Mouse (Mus musculus) forebrain, embryonic 13.5 days (tissue): ENCODE measurements around the gene Tsacc. TPM values are rescaled to one million over a fixed set of nuclear protein-coding genes. Genes with fewer than 3 reads are reported as not detected.

Source experiments
- ATAC-seq: fragments of 200-750 bp; cut with Nextera tagmentation; 2 replicates; pipeline ENCODE4 v1.8.0; 2017
- H3K27ac ChIP-seq: fragments of 300-500 bp; sonication (generic); 2 replicates; pipeline ENCODE4 v1.5.1; 2015; ENCODE audit warnings: inconsistent platforms, mild to moderate bottlenecking, moderate library complexity
- H3K27me3 ChIP-seq: fragments of 300-500 bp; sonication (generic); 2 replicates; pipeline ENCODE4 v1.6.1; 2015; ENCODE audit warnings: mild to moderate bottlenecking, inconsistent platforms
- H3K36me3 ChIP-seq: fragments of 300-500 bp; sonication (generic); 2 replicates; pipeline ENCODE4 v1.6.1; 2015; ENCODE audit warnings: mild to moderate bottlenecking, inconsistent platforms; ENCODE audit not compliant: poor library complexity, severe bottlenecking
- H3K4me1 ChIP-seq: fragments of 300-500 bp; sonication (generic); 2 replicates; pipeline ENCODE4 v1.6.1; 2015; ENCODE audit warnings: inconsistent platforms
- H3K4me2 ChIP-seq: fragments of 300-500 bp; sonication (generic); 2 replicates; pipeline ENCODE4 v1.6.1; 2015; ENCODE audit warnings: inconsistent platforms, mild to moderate bottlenecking, moderate library complexity
- H3K4me3 ChIP-seq: fragments of 300-500 bp; sonication (generic); 2 replicates; pipeline ENCODE4 v1.5.1; 2015; ENCODE audit warnings: mild to moderate bottlenecking, inconsistent platforms
- H3K9ac ChIP-seq: fragments of 300-500 bp; sonication (generic); 2 replicates; pipeline ENCODE4 v1.6.1; 2015; ENCODE audit warnings: mild to moderate bottlenecking, inconsistent platforms
- H3K9me3 ChIP-seq: fragments of 300-500 bp; sonication (generic); replicated peaks from 2 replicates; pipeline ENCODE4 v1.6.1; 2016; ENCODE audit warnings: inconsistent platforms
- WGBS: fragments of 180-500 bp; shearing (Covaris S2); methylation state at CpG from one replicate; pipeline ENCODE4 v1.1.7; 2015; 5-methylcytosine and 5-hydroxymethylcytosine counted together
- polyA plus RNA-seq: library from polyadenylated mRNA; unstranded; fragments of >200 nt; fragmentation: Nextera tagmentation; extraction: Ambion mirVana; gene quantifications from 2 replicates; pipeline ENCODE4 v1.2.1, GENCODE M21; 2015

The Tsacc gene
- polyA plus RNA-seq, 1 experiment from 2014 or later = 12.3 TPM

GRCm38 (mm10) chr3:88248406-88248805 lies 48.4 kb downstream of the Tsacc start:
- WGBS = 65% methylated on average over 11 of the region's 11 CpGs
- peaks cover 14% of the 10 kb centered on the region for H3K27me3 ChIP-seq
- ATAC-seq = no peak

GRCm38 (mm10) chr3:88247666-88248065 lies 49.1 kb downstream of the Tsacc start:
- Histone ChIP-seq H3K4me2 (no peak overlapping the region), H3K27me3 (peaks cover 7% of the 10 kb centered on the region; the same call in 1 of the 2 replicates), H3K27ac (no peak overlapping the region), H3K36me3 (no peaks in the 10 kb centered on the region), H3K4me1 (peaks cover 15% of the 10 kb centered on the region), H3K9me3 (no peaks in the 10 kb centered on the region), H3K4me3 (no peak overlapping the region), H3K9ac (no peak overlapping the region)
- no peak for ATAC-seq
- WGBS = 77% methylated on average over 9 of the region's 9 CpGs

More at GRCm38 (mm10) chr3:88248406-88248805, 48.4 kb downstream of the Tsacc start:
- Histone ChIP-seq H3K9me3 (no peaks in the 10 kb centered on the region), H3K4me1 (peaks cover 7% of the 10 kb centered on the region), H3K9ac (no peak overlapping the region), H3K4me3 (no peak overlapping the region), H3K27ac (no peak overlapping the region), H3K4me2 (no peak overlapping the region), H3K36me3 (no peaks in the 10 kb centered on the region)

DNA sequence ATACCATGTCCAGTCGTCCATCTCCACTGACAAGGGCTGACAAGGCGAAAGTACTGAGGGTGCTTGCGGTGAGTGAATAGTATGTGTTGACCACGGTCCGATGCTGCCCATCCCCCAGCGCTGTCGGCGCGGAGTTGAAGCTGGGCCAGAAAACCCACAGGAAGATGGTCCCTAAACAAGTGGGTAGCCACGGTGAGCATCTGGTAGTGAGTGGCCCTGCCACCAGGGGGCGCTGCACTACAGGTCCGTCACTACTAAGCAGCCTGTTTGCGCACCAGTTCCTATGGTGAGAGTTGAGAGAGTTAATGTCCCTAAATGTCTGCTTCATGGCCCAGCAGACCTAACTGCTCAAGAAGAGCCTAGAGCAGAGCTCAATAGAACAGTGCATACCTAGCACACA lies 51.0 kb downstream of the Tsacc start:
- H3K27me3 ChIP-seq = peaks cover 7% of the 10 kb centered on the region; the same call in 1 of the 2 replicates
- no peak overlapping the region for H3K9ac ChIP-seq
- WGBS = 15% methylated on average over 13 of the region's 13 CpGs

GRCm38 (mm10) chr3:88244071-88244470 lies 52.7 kb downstream of the Tsacc start:
- H3K4me2 ChIP-seq = no peak overlapping the region
- no peak overlapping the region for H3K4me3 ChIP-seq
- peaks cover 50% of the 10 kb centered on the region for H3K4me1 ChIP-seq
- no peaks in the 10 kb centered on the region for H3K36me3 ChIP-seq
- no peak overlapping the region for H3K9ac ChIP-seq
- no peaks in the 10 kb centered on the region for H3K9me3 ChIP-seq
- ATAC-seq = no peak
- peaks cover 10% of the 10 kb centered on the region; the same call in 1 of the 2 replicates for H3K27me3 ChIP-seq
- no peak overlapping the region for H3K27ac ChIP-seq
- 5% methylated on average over 2 of the region's 2 CpGs for WGBS

More for the DNA sequence above, 51.0 kb downstream of the Tsacc start:
- H3K4me3 ChIP-seq = no peak overlapping the region
- no peak overlapping the region for H3K4me2 ChIP-seq
- no peak for ATAC-seq
- no peaks in the 10 kb centered on the region for H3K9me3 ChIP-seq
- H3K4me1 ChIP-seq = peaks cover 33% of the 10 kb centered on the region
- H3K27ac ChIP-seq = no peak overlapping the region
- H3K36me3 ChIP-seq = no peaks in the 10 kb centered on the region

DNA sequence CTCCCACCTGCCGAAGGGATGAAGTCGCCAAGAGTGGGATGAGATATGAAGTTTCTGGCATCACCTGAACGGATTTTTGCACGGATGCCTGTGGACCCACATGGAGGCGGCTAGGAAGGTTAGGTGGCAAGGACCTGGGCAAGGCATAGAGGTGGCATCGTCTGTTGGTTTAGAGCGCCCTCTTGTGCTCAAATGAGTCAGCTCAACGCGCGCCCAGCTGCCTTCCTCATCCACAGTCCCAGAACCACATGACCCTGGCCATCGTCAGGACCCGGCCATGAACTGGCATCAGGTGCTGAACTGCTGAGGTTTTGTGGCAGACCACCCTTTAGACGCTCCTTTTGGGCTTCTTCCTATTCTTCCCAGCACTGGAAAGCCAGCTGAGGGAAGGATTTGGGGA lies 54.3 kb downstream of the Tsacc start:
- H3K4me3 ChIP-seq = no peak overlapping the region
- H3K36me3 ChIP-seq = no peaks in the 10 kb centered on the region
- WGBS = under 1% methylated on average over 13 of the region's 13 CpGs
- peak overlapping the region; percentile 66 for H3K9ac ChIP-seq
- H3K4me1 ChIP-seq = peaks cover 65% of the 10 kb centered on the region
- peak; percentile 67 for ATAC-seq
- H3K9me3 ChIP-seq = no peaks in the 10 kb centered on the region
- H3K27ac ChIP-seq = peak overlapping the region; percentile 100
- H3K4me2 ChIP-seq = peak overlapping the region; percentile 57
- peaks cover 15% of the 10 kb centered on the region; the same call in 1 of the 2 replicates for H3K27me3 ChIP-seq

DNA sequence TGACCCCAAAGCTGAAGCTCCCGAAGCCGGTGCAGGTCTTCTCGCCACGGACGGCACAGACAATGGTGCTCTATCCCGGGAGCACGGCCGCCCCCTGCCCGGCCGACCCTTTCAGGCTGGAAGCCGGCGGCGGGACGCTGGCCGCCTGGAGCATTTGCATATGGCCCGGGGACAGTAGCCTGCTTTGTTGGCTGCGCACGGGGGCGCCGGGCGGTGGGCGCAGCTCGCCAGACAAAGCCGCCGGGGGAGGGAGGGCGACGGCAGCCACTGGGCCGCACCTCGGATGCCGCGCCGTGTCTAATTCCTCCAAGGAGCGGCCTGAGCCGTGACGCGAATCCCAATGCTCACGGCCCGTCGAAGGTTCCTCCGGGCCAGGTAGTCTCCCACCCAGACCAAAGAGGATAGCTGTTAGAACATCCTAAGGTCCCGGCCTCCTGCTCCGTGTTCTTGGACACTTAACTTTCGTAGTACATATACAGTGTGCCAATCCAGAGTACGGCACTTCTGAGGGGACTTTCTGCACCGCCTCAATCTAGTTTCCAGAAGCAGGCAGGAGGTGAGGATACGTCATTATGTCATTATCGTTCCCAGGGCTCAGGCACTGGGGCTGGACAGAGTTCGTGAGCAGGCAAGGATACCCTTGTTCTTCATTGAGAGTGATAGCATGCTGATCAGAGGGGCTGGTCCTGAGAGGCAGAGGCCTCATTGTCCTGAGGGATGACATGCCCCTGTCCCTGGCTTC lies 55.6 kb downstream of the Tsacc start:
- H3K4me1 ChIP-seq = peaks cover 78% of the 10 kb centered on the region
- peak overlapping the region; percentile 26 for H3K4me3 ChIP-seq
- H3K9ac ChIP-seq = peak overlapping the region; percentile 66
- H3K27me3 ChIP-seq = peaks cover 15% of the 10 kb centered on the region; the same call in 1 of the 2 replicates
- H3K4me2 ChIP-seq = peak overlapping the region; percentile 57
- H3K27ac ChIP-seq = peak overlapping the region; percentile 100
- no peaks in the 10 kb centered on the region for H3K9me3 ChIP-seq
- peak; percentile 24 for ATAC-seq
- WGBS = under 1% methylated on average over 40 of the region's 48 CpGs
- no peaks in the 10 kb centered on the region for H3K36me3 ChIP-seq

- H3K9ac ChIP-seq = peak overlapping the region; percentile 66
- peaks cover 95% of the 10 kb centered on the region for H3K4me1 ChIP-seq
- peak overlapping the region; percentile 30 for H3K4me2 ChIP-seq
- ATAC-seq = no peak
- no peaks in the 10 kb centered on the region for H3K9me3 ChIP-seq
- peaks cover 11% of the 10 kb centered on the region; the same call in 1 of the 2 replicates for H3K27me3 ChIP-seq
- H3K27ac ChIP-seq = peak overlapping the region; percentile 100
- 61% methylated on average over 4 of the region's 4 CpGs for WGBS
- H3K4me3 ChIP-seq = no peak overlapping the region
- no peaks in the 10 kb centered on the region for H3K36me3 ChIP-seq
These were observed 57.4 kb downstream of the Tsacc start for GRCm38 (mm10) chr3:88239446-88239845.

- peak overlapping the region; percentile 100 for H3K27ac ChIP-seq
- H3K4me2 ChIP-seq = peak overlapping the region; percentile 30
- H3K9me3 ChIP-seq = no peaks in the 10 kb centered on the region
- H3K4me1 ChIP-seq = peaks cover 98% of the 10 kb centered on the region
- no peaks in the 10 kb centered on the region for H3K36me3 ChIP-seq
- ATAC-seq = peak; percentile 61
- no peak overlapping the region for H3K4me3 ChIP-seq
- 19% methylated on average over 8 of the region's 8 CpGs for WGBS
- H3K27me3 ChIP-seq = 0 out of 2 replicates have a peak, but pooled peaks cover 8% of the 10 kb centered on the region
- H3K9ac ChIP-seq = peak overlapping the region; percentile 66
These were observed 57.9 kb downstream of the Tsacc start for GRCm38 (mm10) chr3:88238866-88239391.

DNA sequence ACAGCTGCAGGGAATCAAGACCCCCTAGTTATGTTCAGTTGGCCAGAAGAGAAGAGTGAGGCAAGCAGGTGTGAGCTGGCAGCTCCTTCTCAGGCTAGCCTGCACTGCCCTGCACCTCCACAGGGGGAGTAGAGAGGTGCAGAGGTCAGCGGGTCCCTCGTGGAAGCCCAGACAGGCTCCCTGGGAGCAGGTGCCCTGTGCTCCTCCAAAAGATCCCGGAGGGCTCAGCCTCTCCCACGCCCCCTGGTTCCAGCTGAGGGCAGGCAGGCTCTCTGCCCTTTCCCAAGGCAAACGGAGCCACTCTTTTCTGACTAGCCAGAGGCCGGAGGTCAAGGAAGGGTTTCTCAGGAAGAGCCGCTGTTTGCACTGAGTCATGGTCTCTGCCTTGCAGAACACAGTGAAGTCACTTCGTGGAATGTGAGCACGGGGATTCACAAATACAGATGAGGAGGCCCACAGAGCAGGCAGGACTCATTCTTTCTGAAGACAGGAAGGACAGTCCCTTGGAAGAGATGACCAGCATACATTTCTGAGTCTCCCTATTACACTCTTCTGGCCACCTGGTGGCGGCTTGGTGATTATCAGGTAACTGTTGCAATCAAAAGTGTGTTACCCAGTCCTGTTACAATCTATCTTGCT lies 59.1 kb downstream of the Tsacc start:
- ATAC-seq = no peak
- WGBS = 3% methylated on average over 10 of the region's 10 CpGs
- peak overlapping the region; percentile 10; the same call in 1 of the 2 replicates for H3K4me2 ChIP-seq
- H3K36me3 ChIP-seq = no peaks in the 10 kb centered on the region
- H3K27ac ChIP-seq = peak overlapping the region; percentile 100
- H3K9ac ChIP-seq = peak overlapping the region; percentile 66
- H3K27me3 ChIP-seq = 0 out of 2 replicates have a peak, but pooled peaks cover 8% of the 10 kb centered on the region
- no peaks in the 10 kb centered on the region for H3K9me3 ChIP-seq
- H3K4me1 ChIP-seq = peaks cover 98% of the 10 kb centered on the region
- H3K4me3 ChIP-seq = no peak overlapping the region

- Histone ChIP-seq H3K4me2 (peak overlapping the region; percentile 10; the same call in 1 of the 2 replicates), H3K4me3 (no peak overlapping the region), H3K9me3 (no peaks in the 10 kb centered on the region), H3K4me1 (peaks cover 98% of the 10 kb centered on the region), H3K27me3 (0 out of 2 replicates have a peak, but pooled peaks cover 8% of the 10 kb centered on the region), H3K27ac (peak overlapping the region; percentile 100), H3K9ac (peak overlapping the region; percentile 66; the same call in 1 of the 2 replicates), H3K36me3 (no peaks in the 10 kb centered on the region)
- WGBS = 2% methylated on average over 6 of the region's 6 CpGs
- no peak for ATAC-seq
These were observed 59.6 kb downstream of the Tsacc start for GRCm38 (mm10) chr3:88237161-88237555.

GRCm38 (mm10) chr3:88235616-88236015 lies 61.2 kb downstream of the Tsacc start:
- WGBS = 22% methylated on average over 2 of the region's 2 CpGs
- H3K27ac ChIP-seq = peak overlapping the region; percentile 100
- no peak overlapping the region for H3K4me3 ChIP-seq
- no peak for ATAC-seq
- 0 out of 2 replicates have a peak, but pooled peaks cover 8% of the 10 kb centered on the region for H3K27me3 ChIP-seq
- no peaks in the 10 kb centered on the region for H3K9me3 ChIP-seq
- H3K36me3 ChIP-seq = peaks cover 4% of the 10 kb centered on the region; the same call in 1 of the 2 replicates
- H3K4me2 ChIP-seq = no peak overlapping the region
- peaks cover 98% of the 10 kb centered on the region for H3K4me1 ChIP-seq
- H3K9ac ChIP-seq = peak overlapping the region; percentile 23; the same call in 1 of the 2 replicates

GRCm38 (mm10) chr3:88235216-88235615 lies 61.6 kb downstream of the Tsacc start:
- 0 out of 2 replicates have a peak overlapping the region, but pooled peaks have one; percentile 5 for H3K4me2 ChIP-seq
- 0 out of 2 replicates have a peak overlapping the region, but pooled peaks have one; percentile 23 for H3K9ac ChIP-seq
- no peak overlapping the region for H3K4me3 ChIP-seq
- ATAC-seq = no peak
- H3K4me1 ChIP-seq = peaks cover 98% of the 10 kb centered on the region
- 2% methylated on average over 3 of the region's 3 CpGs for WGBS
- peaks cover 8% of the 10 kb centered on the region for H3K36me3 ChIP-seq
- 0 out of 2 replicates have a peak, but pooled peaks cover 5% of the 10 kb centered on the region for H3K27me3 ChIP-seq
- no peaks in the 10 kb centered on the region for H3K9me3 ChIP-seq
- peak overlapping the region; percentile 100 for H3K27ac ChIP-seq
